Mouse (Mus musculus) ES-Bruce4 (cell line): ENCODE results near the gene Cped1.

Source experiments
- CTCF ChIP-seq: IDR thresholded peaks from one replicate; pipeline ENCODE4 v1.8.1; 2011; ENCODE audit warnings: low read depth, low read length
- EP300 ChIP-seq: IDR thresholded peaks from 2 replicates; pipeline ENCODE4 v1.6.1; 2011; ENCODE audit warnings: low read depth, low read length; ENCODE audit not compliant: insufficient read depth

DNA sequence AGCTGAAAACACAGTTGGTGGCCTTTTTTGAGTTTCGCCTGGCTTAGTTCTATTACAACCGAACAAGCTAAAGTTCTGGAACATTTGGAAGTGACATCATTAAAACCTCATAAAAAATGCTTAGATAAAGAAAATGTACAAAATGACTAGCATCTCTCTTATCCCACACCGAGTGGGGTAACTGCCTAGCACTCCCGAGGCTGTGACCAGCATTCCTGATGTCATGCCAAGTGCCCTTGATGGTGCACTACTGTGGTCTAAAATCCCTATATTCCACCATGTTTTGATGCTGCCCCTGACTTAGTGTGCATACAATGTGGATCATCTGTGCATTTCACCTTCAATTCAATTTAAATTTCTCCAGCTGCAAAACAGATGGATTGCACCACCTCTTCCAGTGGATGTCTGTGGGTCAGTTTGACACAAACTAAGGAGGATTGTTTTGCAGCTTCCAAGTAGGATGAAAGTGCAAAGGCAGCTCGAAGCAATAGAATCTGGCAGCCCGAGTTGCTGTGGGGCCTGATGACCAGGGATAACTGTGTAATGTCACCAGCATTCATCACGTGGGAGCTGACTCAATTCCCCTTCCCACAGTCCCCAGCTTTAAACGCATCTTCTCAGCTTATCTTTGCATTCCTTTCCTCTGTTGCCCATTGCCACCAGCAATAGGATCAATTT, 33.2 kb downstream of the Cped1 start:
- TF ChIP-seq CTCF (no peak), EP300 (no peak)
